Mouse (Mus musculus) heart, adult 9 months (tissue): ENCODE results near the gene Bcl2l1.

ENCODE experiments used
- DNase-seq, 2 experiments: peaks; one replicate each; pipeline ENCODE4 v3.0.0; 2022; ENCODE audit warnings: low spot score in 2 of 2

Gene Bcl2l1

DNA sequence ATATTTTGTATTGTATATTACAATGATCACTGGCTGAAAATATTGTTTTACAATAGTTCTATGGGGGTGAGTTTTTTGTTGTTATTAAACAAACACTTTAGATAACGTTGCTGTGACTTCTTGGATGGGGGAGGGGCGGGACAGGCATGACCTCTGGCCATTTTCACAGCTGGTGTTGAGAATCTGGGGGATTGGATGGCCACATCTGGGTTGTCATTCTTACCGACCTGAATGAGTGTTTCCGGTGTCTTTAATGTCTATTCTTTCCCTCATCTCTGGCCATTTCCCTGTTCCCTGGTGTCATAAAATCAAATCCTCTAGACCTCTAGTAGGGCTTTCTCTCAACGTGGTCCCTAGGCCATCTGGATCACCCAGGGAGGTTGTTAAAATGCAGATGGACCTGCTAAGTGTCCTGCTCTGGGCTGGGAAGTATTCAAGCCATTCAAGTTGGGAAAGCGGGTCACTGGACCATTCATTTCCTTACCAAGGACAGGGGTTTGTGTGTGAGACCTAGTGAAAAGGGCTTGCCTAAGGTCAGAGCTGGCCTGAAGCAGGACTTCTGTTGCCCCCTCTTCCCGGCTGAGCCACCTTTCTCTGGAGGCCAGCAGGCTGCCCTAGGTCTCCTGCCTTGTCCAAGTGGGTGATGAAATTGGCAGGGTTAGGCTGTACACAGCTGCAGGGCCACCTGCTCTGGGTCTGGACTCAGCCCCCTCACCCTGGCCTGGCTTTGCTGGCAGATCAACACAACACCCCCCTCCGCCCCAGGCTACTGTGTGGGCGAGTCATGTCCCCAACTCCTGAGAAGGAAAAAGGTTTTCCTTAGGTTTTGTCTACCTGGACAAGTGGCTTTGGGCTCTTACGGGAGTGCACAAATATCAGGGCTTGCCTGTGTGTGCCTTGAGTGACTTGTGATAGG is 94.0 kb downstream of the Bcl2l1 start:
- peak; percentile 43 to 50 for DNase-seq

GRCm38 (mm10) chr2:152736748-152737147 is 94.8 kb downstream of the Bcl2l1 start:
- peak in 1 of 2 experiments; percentile 46 for DNase-seq

- DNase-seq: peak; percentile 93 to 94
Observed at GRCm38 (mm10) chr2:152736090-152736601, 95.4 kb downstream of the Bcl2l1 start, which contains the start of gene Id1. TSS of gene Id1 (plus strand) at chr2:152736251.

DNA sequence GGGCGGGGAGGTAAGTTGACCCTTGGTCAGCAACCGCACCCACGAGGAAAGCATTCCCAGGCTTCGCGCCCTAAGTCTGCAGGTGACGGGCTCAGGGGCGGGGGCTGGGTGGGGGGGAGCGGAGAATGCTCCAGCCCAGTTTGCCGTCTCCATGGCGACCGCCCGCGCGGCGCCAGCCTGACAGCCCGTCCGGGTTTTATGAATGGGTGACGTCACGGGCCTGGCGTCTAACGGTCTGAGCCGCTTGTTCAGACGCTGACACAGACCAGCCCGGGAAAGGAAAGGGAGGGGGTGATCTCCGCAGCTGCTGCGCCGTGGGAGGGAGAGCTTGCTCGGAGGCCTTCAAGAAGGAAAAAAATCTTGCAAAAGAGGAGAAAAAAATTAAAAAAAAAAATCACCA is 96.5 kb downstream of the Bcl2l1 start:
- peak; percentile 95 for DNase-seq

GRCm38 (mm10) chr2:152734501-152734900 is 97.0 kb downstream of the Bcl2l1 start:
- no peak for DNase-seq

GRCm38 (mm10) chr2:152733201-152733600 is 98.3 kb downstream of the Bcl2l1 start:
- DNase-seq: no peak
